Mouse (Mus musculus) adrenal gland, postnatal 0 days (tissue): ENCODE measurements around the gene C7. TPM values are rescaled to one million over a fixed set of nuclear protein-coding genes. Genes with fewer than 3 reads are reported as not detected.

ENCODE experiments used
- polyA plus RNA-seq: library from polyadenylated mRNA; unstranded; fragments of >200 nt; fragmentation: Nextera tagmentation; extraction: Ambion mirVana; gene quantifications from 2 replicates; pipeline ENCODE4 v1.2.1, GENCODE M21; 2015

C7 gene
- 3.0 and 3.9 TPM in 2 replicates for polyA plus RNA-seq

GRCm38 (mm10) chr15:5063635-5064034, at the start of gene C7:
Gene C7, minus strand, starts transcription at chr15:5063740.

DNA sequence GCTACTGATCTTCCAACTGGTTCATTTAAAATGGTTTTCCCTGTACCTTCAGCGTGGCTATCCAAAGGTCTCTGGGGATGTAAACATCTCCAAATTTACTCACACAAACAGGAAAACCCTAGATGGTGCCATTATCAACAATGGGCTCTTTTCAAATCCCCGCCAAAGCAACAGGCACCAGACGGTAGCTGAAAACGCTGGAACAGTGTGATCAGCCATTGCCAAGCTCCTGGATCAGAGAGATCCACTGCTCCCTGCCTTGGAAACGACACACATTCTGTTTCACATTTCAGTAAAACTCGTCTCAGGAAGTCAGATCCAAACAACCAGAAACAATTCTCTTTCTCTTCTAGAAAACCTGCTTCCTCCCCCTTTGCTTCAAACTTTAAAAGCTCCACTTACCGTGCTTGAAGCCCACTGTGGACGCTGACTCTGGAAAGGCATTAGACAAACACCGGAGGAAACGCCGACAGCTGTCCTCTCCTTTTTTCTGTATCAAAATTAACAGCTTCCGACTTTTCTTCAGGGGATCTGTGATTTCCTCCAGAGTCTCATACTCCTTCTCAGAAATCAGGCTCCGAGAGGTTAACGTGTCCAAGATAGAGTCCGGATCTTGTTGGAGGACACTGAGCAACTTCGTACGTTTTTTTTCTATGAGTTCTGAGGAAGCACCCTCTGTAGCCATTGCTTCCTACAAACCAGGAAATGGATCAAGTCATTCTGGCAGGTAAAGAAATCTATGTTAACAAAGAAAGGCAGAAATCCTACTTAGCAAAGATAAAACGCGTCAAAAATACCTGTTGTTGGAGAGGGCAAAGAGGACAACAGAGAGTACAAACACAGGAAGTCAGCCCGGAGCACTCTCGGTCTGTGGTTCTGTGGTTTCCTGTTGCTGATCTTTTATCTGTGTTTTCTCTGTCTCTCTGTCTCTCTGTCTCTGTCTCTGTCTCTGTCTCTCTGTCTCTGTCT, 44.4 kb upstream of the C7 start, which contains the start of gene Card6:
Card6 (minus strand) TSS at position 854 of the 969 bp plus-strand sequence.

Other genes starting within 250 kb of the C7 start
- not detected in 2 replicates for gene Mroh2b, start 165.0 kb downstream of the C7 start, polyA plus RNA-seq
- gene Card6, start 44.8 kb upstream of the C7 start, polyA plus RNA-seq, result 2.6 and 2.9 TPM in 2 replicates
- gene Rpl37, start 52.9 kb upstream of the C7 start, polyA plus RNA-seq, result 874 and 1,204 TPM in 2 replicates
- 14.4 and 18.5 TPM in 2 replicates for gene Prkaa1, start 80.1 kb upstream of the C7 start, polyA plus RNA-seq
- 59.4 and 69.8 TPM in 2 replicates for gene Ttc33, start 121.8 kb upstream of the C7 start, polyA plus RNA-seq
- 1.5 and 1.9 TPM in 2 replicates for gene Ptger4, start 180.4 kb upstream of the C7 start, polyA plus RNA-seq